In the genomic region with DNA sequence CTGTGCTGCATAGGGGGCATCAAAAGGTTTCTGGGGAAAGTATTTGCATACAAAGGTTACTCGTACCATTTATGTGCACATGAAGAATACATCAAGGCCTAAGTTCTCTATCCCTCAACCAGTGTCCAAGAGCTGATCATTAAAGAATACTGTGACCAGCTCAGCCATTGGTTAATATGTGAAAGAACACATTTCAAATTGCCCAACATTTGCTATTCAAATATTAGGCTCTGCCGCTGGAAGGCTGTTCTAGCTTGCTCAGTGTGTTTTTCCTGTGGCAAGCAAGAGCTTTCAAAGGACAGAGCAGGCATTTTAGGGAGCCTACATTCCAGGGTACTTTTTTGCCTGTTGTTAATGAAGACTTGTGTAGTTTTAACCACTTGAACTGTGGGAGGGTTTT, we compare ENCODE assay signal across 15 mouse cellular contexts.
"Had no signal": no experiment of that assay in that cellular context is flagged by ENCODE, and none has a peak within 500 bp of the region (broad histone marks: within the 10 kb centered on the region; RNA-seq: fewer than 3 reads in every experiment).

No protein-coding gene starts in this region.

- H3K4me3 ChIP-seq: left cerebral cortex, adult 2 months had no signal

- ATAC-seq: intestine, postnatal 0 days had no signal

- H3K9ac ChIP-seq: liver, embryonic 14.5 days had no signal

- H3K27ac ChIP-seq: left cerebral cortex, adult 2 months; liver, embryonic 14.5 days had no signal

- DNase-seq: kidney, adult 2 months; kidney, postnatal 10 days; kidney, postnatal 36 days; layer of hippocampus, postnatal 36 days; lung, adult 2 months; lung, postnatal 14 days; lung, postnatal 4 days; midbrain, embryonic 14.5 days; retina, postnatal 1 day; right cerebral cortex, postnatal 25 days; thymus, adult 18-20 months; thymus, postnatal 36 days had no signal
